In genomic region chr8:110844941-110845340, GRCm38 (mm10) we compare ENCODE assay signal across 9 mouse cellular contexts. TPM values are rescaled to one million over a fixed set of nuclear protein-coding genes. Genes with fewer than 3 reads are reported as not detected.
A peak's percentile ranks its signal among the peaks of the same experiment; 100 is the strongest.
DNase-seq lines count a peak whose midpoint lies in the region; ATAC-seq and TF ChIP-seq lines count a peak whose summit lies in the region.
"Had no signal": no experiment of that assay in that cellular context is flagged by ENCODE, and none has a peak within 500 bp of the region (broad histone marks: within the 10 kb centered on the region; RNA-seq: fewer than 3 reads in every experiment).

No protein-coding gene starts in this region.

- no peak overlapping the region for H3K4me3 ChIP-seq in kidney, postnatal 0 days (replicated peaks; ENCODE audit: low read depth, low read length)
- H3K4me3 ChIP-seq in kidney, adult 2 months (ENCODE audit: insufficient read depth, low read depth, low read length) = no peak overlapping the region
- peak overlapping the region; percentile 96; the same call in 1 of the 2 replicates for H3K4me3 ChIP-seq in embryonic facial prominence, embryonic 10.5 days
- H3K4me3 ChIP-seq in intestine, embryonic 16.5 days (ENCODE audit: low read length) = peak overlapping the region; percentile 11; the same call in 1 of the 2 replicates
- peak overlapping the region; percentile 96; the same call in 1 of the 2 replicates for H3K4me3 ChIP-seq in neural tube, embryonic 13.5 days

- no peak for ATAC-seq in kidney, postnatal 0 days (replicated peaks; ENCODE audit: low FRiP score, low read depth)
- ATAC-seq in intestine, embryonic 16.5 days = no peak
- no peak for ATAC-seq in neural tube, embryonic 13.5 days (ENCODE audit: low read depth)

- H3K9ac ChIP-seq in kidney, postnatal 0 days (ENCODE audit: low read depth, low read length) = no peak overlapping the region
- H3K9ac ChIP-seq in intestine, embryonic 16.5 days (ENCODE audit: low read depth, low read length) = no peak overlapping the region
- 0 out of 2 replicates have a peak overlapping the region, but pooled peaks have one; percentile 97 for H3K9ac ChIP-seq in neural tube, embryonic 13.5 days

- peaks cover 44% of the 10 kb centered on the region for H3K36me3 ChIP-seq in kidney, postnatal 0 days (ENCODE audit: insufficient read depth, low read length)
- peaks cover 10% of the 10 kb centered on the region for H3K36me3 ChIP-seq in kidney, adult 2 months (ENCODE audit: control insufficient read depth, insufficient read depth, low read length)
- peaks cover 54% of the 10 kb centered on the region for H3K36me3 ChIP-seq in embryonic facial prominence, embryonic 10.5 days (replicated peaks)
- peaks cover 16% of the 10 kb centered on the region for H3K36me3 ChIP-seq in intestine, embryonic 16.5 days (ENCODE audit: control insufficient read depth, insufficient read depth, low read length)
- H3K36me3 ChIP-seq in neural tube, embryonic 13.5 days = peaks cover 52% of the 10 kb centered on the region

- H3K4me1 ChIP-seq in kidney, postnatal 0 days (replicated peaks; ENCODE audit: insufficient read depth, low read length) = 0 out of 2 replicates have a peak, but pooled peaks cover 6% of the 10 kb centered on the region
- peaks cover 8% of the 10 kb centered on the region; the same call in 1 of the 2 replicates for H3K4me1 ChIP-seq in kidney, adult 2 months (ENCODE audit: control insufficient read depth, insufficient read depth, low read length)
- H3K4me1 ChIP-seq in embryonic facial prominence, embryonic 10.5 days = peaks cover 24% of the 10 kb centered on the region
- H3K4me1 ChIP-seq in intestine, embryonic 16.5 days (ENCODE audit: control insufficient read depth, insufficient read depth, low read length) = peaks cover 15% of the 10 kb centered on the region
- peaks cover 33% of the 10 kb centered on the region for H3K4me1 ChIP-seq in neural tube, embryonic 13.5 days (replicated peaks)

- DNase-seq in kidney, postnatal 0 days (ENCODE audit: low spot score) = no peak
- DNase-seq in kidney, adult 2 months = no peak
- DNase-seq in embryonic facial prominence, embryonic 10.5 days (ENCODE audit: low spot score) = no peak
- no peak for DNase-seq in embryo, embryonic 11 days
- DNase-seq in right cerebral cortex, postnatal 10 days (ENCODE audit: low spot score in 2 of 2) = no peak
- no peak for DNase-seq in cerebellum, adult 11-12 months
- DNase-seq: kidney, postnatal 25 days had no signal

- H3K9me3 ChIP-seq in kidney, postnatal 0 days (replicated peaks; ENCODE audit: low read length) = no peaks in the 10 kb centered on the region
- no peaks in the 10 kb centered on the region for H3K9me3 ChIP-seq in embryonic facial prominence, embryonic 10.5 days
- H3K9me3 ChIP-seq in intestine, embryonic 16.5 days (ENCODE audit: control insufficient read depth, low read length) = no peaks in the 10 kb centered on the region
- no peaks in the 10 kb centered on the region for H3K9me3 ChIP-seq in neural tube, embryonic 13.5 days

- TF ChIP-seq CTCF in kidney, postnatal 0 days (IDR thresholded peaks at IDR 0.05; ENCODE audit: low read depth) = no peak
- no peak for TF ChIP-seq CTCF in kidney, adult 2 months (conservative IDR thresholded peaks at IDR 0.05; ENCODE audit: insufficient read depth, insufficient read length, low read depth, low read length)

- 63% methylated on average over 3 of the region's 3 CpGs for WGBS in kidney, postnatal 0 days
- 50% methylated on average over 3 of the region's 3 CpGs for WGBS in kidney, adult 2 months
- WGBS in embryonic facial prominence, embryonic 10.5 days = 80% methylated on average over 3 of the region's 3 CpGs
- 75% methylated on average over 3 of the region's 3 CpGs for WGBS in intestine, embryonic 16.5 days
- 84% methylated on average over 3 of the region's 3 CpGs for WGBS in neural tube, embryonic 13.5 days

- H3K27me3 ChIP-seq in kidney, postnatal 0 days (ENCODE audit: insufficient read depth, low read length) = no peaks in the 10 kb centered on the region
- no peaks in the 10 kb centered on the region for H3K27me3 ChIP-seq in kidney, adult 2 months (replicated peaks; ENCODE audit: control insufficient read depth, insufficient read depth, low read length)
- H3K27me3 ChIP-seq in embryonic facial prominence, embryonic 10.5 days (replicated peaks; ENCODE audit: low read depth, poor library complexity, severe bottlenecking) = no peaks in the 10 kb centered on the region
- no peaks in the 10 kb centered on the region for H3K27me3 ChIP-seq in intestine, embryonic 16.5 days (replicated peaks; ENCODE audit: control insufficient read depth, insufficient read depth, low read length)
- no peaks in the 10 kb centered on the region for H3K27me3 ChIP-seq in neural tube, embryonic 13.5 days

- H3K27ac ChIP-seq in kidney, postnatal 0 days = no peak overlapping the region
- no peak overlapping the region for H3K27ac ChIP-seq in kidney, adult 2 months (ENCODE audit: insufficient read depth, low read depth, low read length)
- no peak overlapping the region for H3K27ac ChIP-seq in embryonic facial prominence, embryonic 10.5 days (replicated peaks)
- no peak overlapping the region for H3K27ac ChIP-seq in intestine, embryonic 16.5 days (ENCODE audit: low read length)
- H3K27ac ChIP-seq in neural tube, embryonic 13.5 days (replicated peaks) = no peak overlapping the region

- peak overlapping the region; percentile 81 for H3K4me2 ChIP-seq in kidney, postnatal 0 days (ENCODE audit: low read length)
- peak overlapping the region; percentile 79 for H3K4me2 ChIP-seq in intestine, embryonic 16.5 days (ENCODE audit: low read depth, low read length)
- H3K4me2 ChIP-seq in neural tube, embryonic 13.5 days = peak overlapping the region; percentile 80

- TF ChIP-seq POLR2A in kidney, adult 2 months (IDR thresholded peaks at IDR 0.05; ENCODE audit: low read depth, low read length) = no peak

RNA-seq across cellular contexts. Expression of gene Cog4, which starts 1.5 kb away (rescaled TPM):
- 47.2 and 57.3 TPM in 2 replicates for polyA plus RNA-seq in kidney, postnatal 0 days (2015; fragmentation: Nextera tagmentation; extraction: Ambion mirVana)
- 40.1 and 42.9 TPM in 2 replicates for polyA plus RNA-seq in kidney, adult 2 months (2012; rRNA removed)
- 77.2 and 83.5 TPM in 2 replicates for polyA plus RNA-seq in embryonic facial prominence, embryonic 10.5 days (2016; fragmentation: Nextera tagmentation; extraction: Ambion mirVana)
- 78.5 and 79.3 TPM in 2 replicates for polyA plus RNA-seq in intestine, embryonic 16.5 days (2015; fragmentation: Nextera tagmentation; extraction: Ambion mirVana)
- polyA plus RNA-seq in neural tube, embryonic 13.5 days (2015; fragmentation: Nextera tagmentation; extraction: Ambion mirVana) = 74.2 and 78.9 TPM in 2 replicates

RNA-seq across cellular contexts. Expression of gene Sf3b3, which starts 1.6 kb away (rescaled TPM):
- 80.1 and 89.4 TPM in 2 replicates for polyA plus RNA-seq in kidney, postnatal 0 days (2015; fragmentation: Nextera tagmentation; extraction: Ambion mirVana)
- 22.6 and 25.9 TPM in 2 replicates for polyA plus RNA-seq in kidney, adult 2 months (2012; rRNA removed)
- 230 and 242 TPM in 2 replicates for polyA plus RNA-seq in embryonic facial prominence, embryonic 10.5 days (2016; fragmentation: Nextera tagmentation; extraction: Ambion mirVana)
- 107 and 114 TPM in 2 replicates for polyA plus RNA-seq in intestine, embryonic 16.5 days (2015; fragmentation: Nextera tagmentation; extraction: Ambion mirVana)
- polyA plus RNA-seq in neural tube, embryonic 13.5 days (2015; fragmentation: Nextera tagmentation; extraction: Ambion mirVana) = 93.9 and 112 TPM in 2 replicates

RNA-seq across cellular contexts. Expression of gene Il34, which starts 39.2 kb away (rescaled TPM):
- 5.2 and 7.5 TPM in 2 replicates for polyA plus RNA-seq in kidney, postnatal 0 days (2015; fragmentation: Nextera tagmentation; extraction: Ambion mirVana)
- polyA plus RNA-seq in kidney, adult 2 months (2012; rRNA removed) = 21.8 and 26.3 TPM in 2 replicates
- 0.24 TPM in 1 of 2 replicates, not detected in the other for polyA plus RNA-seq in embryonic facial prominence, embryonic 10.5 days (2016; fragmentation: Nextera tagmentation; extraction: Ambion mirVana)
- polyA plus RNA-seq in intestine, embryonic 16.5 days (2015; fragmentation: Nextera tagmentation; extraction: Ambion mirVana) = 2.0 and 2.4 TPM in 2 replicates
- 2.5 and 2.6 TPM in 2 replicates for polyA plus RNA-seq in neural tube, embryonic 13.5 days (2015; fragmentation: Nextera tagmentation; extraction: Ambion mirVana)

RNA-seq across cellular contexts. Expression of gene Fuk, which starts 57.3 kb away (rescaled TPM):
- polyA plus RNA-seq in kidney, postnatal 0 days (2015; fragmentation: Nextera tagmentation; extraction: Ambion mirVana) = 10.1 and 10.7 TPM in 2 replicates
- 17.9 and 21.3 TPM in 2 replicates for polyA plus RNA-seq in kidney, adult 2 months (2012; rRNA removed)
- 16.2 and 16.5 TPM in 2 replicates for polyA plus RNA-seq in embryonic facial prominence, embryonic 10.5 days (2016; fragmentation: Nextera tagmentation; extraction: Ambion mirVana)
- polyA plus RNA-seq in intestine, embryonic 16.5 days (2015; fragmentation: Nextera tagmentation; extraction: Ambion mirVana) = 13.8 and 15.1 TPM in 2 replicates
- 6.9 and 8.4 TPM in 2 replicates for polyA plus RNA-seq in neural tube, embryonic 13.5 days (2015; fragmentation: Nextera tagmentation; extraction: Ambion mirVana)

Comparison
In these comparisons a context has a peak if more than half of its experiments do, and no peak if none do; other contexts are left out.
1. H3K4me3 ChIP-seq: peak in embryonic facial prominence, embryonic 10.5 days (single experiment), intestine, embryonic 16.5 days (single experiment) and neural tube, embryonic 13.5 days (single experiment); none in kidney, postnatal 0 days (single experiment) and kidney, adult 2 months (single experiment).
2. Peak in every context shown above with its lines, with median percentiles within 50 percentile points of each other: H3K4me2 ChIP-seq.